Mouse (Mus musculus): ENCODE results near the gene Hist1h2bn. TPM values are rescaled to one million over a fixed set of nuclear protein-coding genes. Genes with fewer than 3 reads are reported as not detected.
"Not testable (repeated sequence)": the region's sequence is repeated elsewhere in the genome, so short reads cannot be mapped to it uniquely, and the experiment has no call there.

The Hist1h2bn gene
- 4.2 TPM in 1 of 2 replicates, not detected in the other for polyA plus RNA-seq (2015; fragmentation: Nextera tagmentation; extraction: Ambion mirVana)

DNA sequence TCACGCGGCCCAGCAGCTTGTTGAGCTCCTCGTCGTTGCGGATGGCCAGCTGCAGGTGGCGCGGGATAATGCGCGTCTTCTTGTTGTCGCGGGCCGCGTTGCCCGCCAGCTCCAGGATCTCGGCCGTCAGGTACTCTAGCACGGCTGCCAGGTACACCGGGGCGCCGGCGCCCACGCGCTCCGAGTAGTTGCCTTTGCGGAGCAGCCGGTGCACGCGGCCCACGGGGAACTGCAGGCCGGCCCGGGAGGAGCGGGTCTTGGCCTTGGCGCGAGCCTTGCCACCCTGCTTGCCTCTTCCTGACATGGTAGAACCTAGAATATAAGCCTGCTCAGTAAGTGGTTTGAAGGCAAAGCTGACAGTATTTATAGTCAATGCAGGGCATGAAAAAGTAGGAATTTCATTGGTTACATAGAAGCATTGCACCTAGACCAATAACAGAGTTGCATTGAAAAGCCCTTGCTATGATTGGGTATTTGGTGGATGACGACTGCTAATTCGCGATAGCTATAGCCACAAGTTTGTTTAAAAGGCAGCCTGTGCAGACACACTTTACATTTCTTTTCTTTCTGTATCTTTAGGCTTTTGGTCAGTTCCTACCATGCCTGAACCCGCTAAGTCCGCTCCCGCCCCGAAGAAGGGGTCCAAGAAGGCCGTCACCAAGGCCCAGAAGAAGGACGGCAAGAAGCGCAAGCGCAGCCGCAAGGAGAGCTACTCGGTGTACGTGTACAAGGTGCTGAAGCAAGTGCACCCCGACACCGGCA, at the start of gene Hist1h2bn, which contains the start of gene Hist1h2ak:
TSS of gene Hist1h2bn (plus strand) at position 600 of the 762 bp plus-strand sequence.
TSS of gene Hist1h2ak (minus strand) at position 304 of the 762 bp plus-strand sequence.
- H3K4me1 ChIP-seq, result peaks cover 21% of the 10 kb centered on the region
- peak; percentile 93 for ATAC-seq (ENCODE audit: insufficient number of reproducible peaks, low FRiP score, low TSS enrichment, low read depth)
- WGBS, result 0% methylated on average over 48 of the region's 50 CpGs
- not testable (repeated sequence) for H3K27me3 ChIP-seq, H3K9me3 ChIP-seq, H3K36me3 ChIP-seq
- H3K9ac ChIP-seq, result peak within 1 kb of the TSS; percentile 26; the same call in 1 of the 2 replicates
- peak within 1 kb of the TSS; percentile 63 for H3K4me2 ChIP-seq
- H3K27ac ChIP-seq, result peak within 1 kb of the TSS; percentile 93
- H3K4me3 ChIP-seq, result peak within 1 kb of the TSS; percentile 45

GRCm38 (mm10) chr13:21706669-21707068, 47.3 kb upstream of the Hist1h2bn start:
- no peaks in the 10 kb centered on the region for H3K36me3 ChIP-seq
- H3K9me3 ChIP-seq, result no peaks in the 10 kb centered on the region
- no peak for ATAC-seq (ENCODE audit: insufficient number of reproducible peaks, low FRiP score, low TSS enrichment, low read depth)
- no peaks in the 10 kb centered on the region for H3K4me1 ChIP-seq
- H3K27me3 ChIP-seq, result no peaks in the 10 kb centered on the region
- H3K4me3 ChIP-seq, result no peak overlapping the region
- no peak overlapping the region for H3K27ac ChIP-seq
- H3K4me2 ChIP-seq, result no peak overlapping the region
- WGBS, result 73% methylated on average over 4 of the region's 4 CpGs
- H3K9ac ChIP-seq, result no peak overlapping the region

DNA sequence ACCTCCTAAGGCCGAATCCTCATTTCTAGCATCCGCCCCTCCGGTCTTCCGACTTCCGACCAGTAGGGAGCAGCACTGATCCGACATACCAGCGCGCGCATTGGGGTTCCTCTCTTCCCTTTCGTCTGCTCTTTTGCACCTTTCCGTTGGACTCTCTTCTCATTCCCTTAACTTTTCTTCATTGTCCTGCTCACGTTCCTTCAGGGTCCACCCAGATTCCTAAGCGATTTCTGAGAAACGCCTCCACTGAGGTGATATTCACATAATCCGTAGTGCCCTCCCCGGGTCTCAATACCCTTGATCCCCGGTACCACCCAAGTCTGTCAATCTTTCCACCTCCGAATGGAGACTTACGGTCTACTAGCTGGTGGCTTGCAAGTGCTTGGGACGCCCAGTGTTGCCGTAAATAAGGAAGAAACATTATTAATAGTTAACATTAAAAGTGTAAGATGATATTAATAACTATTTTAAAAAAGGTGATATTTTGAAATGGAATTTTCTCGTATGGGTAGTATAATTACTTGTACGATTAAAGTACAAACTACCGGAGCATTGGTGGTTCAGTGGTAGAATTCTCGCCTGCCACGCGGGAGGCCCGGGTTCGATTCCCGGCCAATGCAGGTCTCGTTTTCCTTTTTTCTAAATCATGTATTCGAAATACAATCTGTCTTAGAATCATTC, 43.8 kb upstream of the Hist1h2bn start:
- Histone ChIP-seq H3K9ac (peak overlapping the region; percentile 44; the same call in 1 of the 2 replicates), H3K4me1 (peaks cover 4% of the 10 kb centered on the region), H3K4me3 (peak overlapping the region; percentile 68), H3K27ac (peak overlapping the region; percentile 91), H3K36me3 (no peaks in the 10 kb centered on the region), H3K4me2 (peak overlapping the region; percentile 30; the same call in 1 of the 2 replicates), H3K9me3 (no peaks in the 10 kb centered on the region), H3K27me3 (no peaks in the 10 kb centered on the region)
- peak; percentile 83 for ATAC-seq (ENCODE audit: insufficient number of reproducible peaks, low FRiP score, low TSS enrichment, low read depth)
- WGBS, result under 1% methylated on average over 32 of the region's 32 CpGs

- Histone ChIP-seq H3K4me1 (peaks cover 9% of the 10 kb centered on the region), H3K36me3 (no peaks in the 10 kb centered on the region), H3K4me3 (peak overlapping the region; percentile 68), H3K4me2 (peak overlapping the region; percentile 52), H3K9ac (0 out of 2 replicates have a peak overlapping the region, but pooled peaks have one; percentile 18), H3K27ac (peak overlapping the region; percentile 68), H3K27me3 (no peaks in the 10 kb centered on the region), H3K9me3 (no peaks in the 10 kb centered on the region)
- 3% methylated on average over 22 of the region's 22 CpGs for WGBS
- peak; percentile 81 for ATAC-seq (ENCODE audit: insufficient number of reproducible peaks, low FRiP score, low TSS enrichment, low read depth)
These were observed 43.0 kb upstream of the Hist1h2bn start for GRCm38 (mm10) chr13:21710821-21711525.

DNA sequence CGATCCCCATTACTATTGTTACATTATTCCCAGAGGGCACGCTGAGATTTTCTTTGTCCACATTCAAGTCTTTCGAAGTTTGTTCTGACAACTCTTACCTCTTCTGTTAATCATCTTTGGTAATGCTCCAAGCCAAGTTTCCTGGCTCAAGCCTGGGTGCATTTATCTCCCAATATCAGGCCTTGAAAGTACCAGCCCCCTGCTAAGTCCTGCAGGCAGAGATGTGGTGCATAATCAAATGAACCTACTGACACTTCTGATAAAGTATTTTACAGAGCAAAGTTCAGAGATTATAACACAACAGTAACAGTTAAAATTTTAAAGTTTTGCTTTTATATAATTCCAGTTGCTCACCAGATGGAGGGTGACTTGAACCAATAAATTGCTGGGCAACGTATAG, 42.2 kb upstream of the Hist1h2bn start:
- Histone ChIP-seq H3K27ac (no peak overlapping the region; the same call in 1 of the 2 replicates), H3K36me3 (no peaks in the 10 kb centered on the region), H3K27me3 (no peaks in the 10 kb centered on the region), H3K9ac (no peak overlapping the region), H3K4me2 (peak overlapping the region; percentile 52), H3K9me3 (no peaks in the 10 kb centered on the region), H3K4me1 (peaks cover 9% of the 10 kb centered on the region), H3K4me3 (peak overlapping the region; percentile 68)
- ATAC-seq (ENCODE audit: insufficient number of reproducible peaks, low FRiP score, low TSS enrichment, low read depth), result no peak
- WGBS, result 28% methylated on average over 4 of the region's 4 CpGs

GRCm38 (mm10) chr13:21714725-21715124, 39.2 kb upstream of the Hist1h2bn start:
- H3K4me2 ChIP-seq, result peak overlapping the region; percentile 69
- peak overlapping the region; percentile 89 for H3K27ac ChIP-seq
- no peaks in the 10 kb centered on the region for H3K9me3 ChIP-seq
- peak overlapping the region; percentile 44 for H3K4me3 ChIP-seq
- no peak overlapping the region for H3K9ac ChIP-seq
- WGBS, result 2% methylated on average over 7 of the region's 7 CpGs
- H3K36me3 ChIP-seq, result no peaks in the 10 kb centered on the region
- no peak for ATAC-seq (ENCODE audit: insufficient number of reproducible peaks, low FRiP score, low TSS enrichment, low read depth)
- no peaks in the 10 kb centered on the region for H3K27me3 ChIP-seq
- peaks cover 22% of the 10 kb centered on the region for H3K4me1 ChIP-seq

DNA sequence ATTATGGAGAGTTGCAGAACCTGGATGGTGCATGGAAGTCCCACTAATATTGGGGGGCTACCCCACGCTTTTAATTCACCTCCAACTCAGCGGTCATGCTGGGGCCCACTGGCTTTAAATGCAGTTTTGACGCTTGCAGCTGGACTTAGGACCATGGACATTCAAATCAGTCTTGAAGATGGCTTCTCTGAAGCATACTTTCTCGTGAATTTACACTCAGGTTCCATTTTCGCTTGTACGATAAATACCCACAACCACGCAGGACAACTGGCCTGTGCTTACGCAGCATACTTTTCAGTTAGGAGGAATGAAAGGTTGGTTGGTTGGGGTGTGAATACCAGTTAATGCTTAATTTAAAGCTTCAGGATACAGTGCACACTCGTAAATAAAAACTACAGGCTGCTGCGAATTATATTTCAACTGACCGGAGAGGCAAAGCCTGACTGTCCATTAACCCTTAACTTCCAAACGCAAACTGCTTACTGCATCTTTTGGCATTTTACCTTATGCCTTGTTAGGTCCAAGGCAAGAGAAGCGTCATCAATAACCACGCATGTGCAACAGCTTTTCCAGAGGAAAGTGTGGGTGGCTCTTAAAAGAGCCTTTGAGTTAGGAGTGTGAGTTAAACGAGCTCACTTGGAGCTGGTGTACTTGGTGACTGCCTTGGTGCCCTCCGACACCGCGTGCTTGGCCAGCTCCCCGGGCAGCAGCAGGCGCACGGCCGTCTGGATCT, 38.6 kb upstream of the Hist1h2bn start:
- H3K4me2 ChIP-seq, result peak overlapping the region; percentile 69
- no peak for ATAC-seq (ENCODE audit: insufficient number of reproducible peaks, low FRiP score, low TSS enrichment, low read depth)
- H3K9ac ChIP-seq, result peak overlapping the region; percentile 28; the same call in 1 of the 2 replicates
- peak overlapping the region; percentile 44 for H3K4me3 ChIP-seq
- H3K9me3 ChIP-seq, result no peaks in the 10 kb centered on the region
- H3K27me3 ChIP-seq, result no peaks in the 10 kb centered on the region
- H3K27ac ChIP-seq, result peak overlapping the region; percentile 89
- H3K4me1 ChIP-seq, result peaks cover 22% of the 10 kb centered on the region
- no peaks in the 10 kb centered on the region for H3K36me3 ChIP-seq
- WGBS, result under 1% methylated on average over 22 of the region's 22 CpGs

GRCm38 (mm10) chr13:21715864-21716539, 37.9 kb upstream of the Hist1h2bn start, which contains the start of the genes Hist1h2bl and Hist1h2ai:
Gene Hist1h2bl, minus strand, starts transcription at chr13:21716143.
Gene Hist1h2ai, plus strand, starts transcription at chr13:21716422.
- H3K9ac ChIP-seq, result peak within 1 kb of the TSS; percentile 47
- H3K27ac ChIP-seq, result peak within 1 kb of the TSS; percentile 91
- H3K4me2 ChIP-seq, result peak within 1 kb of the TSS; percentile 69
- not testable (repeated sequence) for H3K36me3 ChIP-seq, H3K27me3 ChIP-seq, H3K9me3 ChIP-seq
- peak within 1 kb of the TSS; percentile 44 for H3K4me3 ChIP-seq
- ATAC-seq (ENCODE audit: insufficient number of reproducible peaks, low FRiP score, low TSS enrichment, low read depth), result peak; percentile 94
- H3K4me1 ChIP-seq, result peaks cover 25% of the 10 kb centered on the region
- WGBS, result under 1% methylated on average over 38 of the region's 50 CpGs

- H3K4me1 ChIP-seq, result peaks cover 27% of the 10 kb centered on the region
- H3K27me3 ChIP-seq; H3K36me3 ChIP-seq; H3K9me3 ChIP-seq; ATAC-seq (ENCODE audit: insufficient number of reproducible peaks, low FRiP score, low TSS enrichment, low read depth): not testable (repeated sequence)
- WGBS, result 0% methylated on average over 15 of the region's 38 CpGs
- H3K27ac ChIP-seq, result peak overlapping the region; percentile 91
- H3K9ac ChIP-seq, result peak overlapping the region; percentile 47; the same call in 1 of the 2 replicates
- H3K4me2 ChIP-seq, result peak overlapping the region; percentile 69
- peak overlapping the region; percentile 44 for H3K4me3 ChIP-seq
These were observed 37.2 kb upstream of the Hist1h2bn start for GRCm38 (mm10) chr13:21716540-21717391.

Data from limb, embryonic 15.5 days (tissue).